Mouse (Mus musculus): ENCODE results near the gene Thap11. TPM values are rescaled to one million over a fixed set of nuclear protein-coding genes. Genes with fewer than 3 reads are reported as not detected.

Thap11 gene
- total and polyA plus RNA-seq, 3 experiments: 21.3 to 42.6 (median 31.9) TPM

- H3K9ac ChIP-seq (ENCODE audit: insufficient read depth, low read depth): no peak overlapping the region
- in situ Hi-C loops (cut with MboI; ENCODE audit: low pct_ligation_motif_present, low pct_unique_long_range_greater_than_20kb, low sequenced_read_pairs) (no loop called here), dilution Hi-C loops (cut with MboI; ENCODE audit: extremely low pct_ligation_motif_present, extremely low pct_unique_long_range_greater_than_20kb, low sequenced_read_pairs) (no loop called here)
- peaks cover 15 to 51% of the 10 kb centered on the region in 2 experiments for H3K4me1 ChIP-seq (ENCODE audit: control insufficient read depth in 1 of 2, insufficient read depth in 2 of 2)
- H3K9me3 ChIP-seq (replicated peaks; ENCODE audit: low read length): no peaks in the 10 kb centered on the region
- no peak overlapping the region for H3K4me2 ChIP-seq (ENCODE audit: insufficient read depth, low read depth, poor library complexity, severe bottlenecking)
- no peak for DNase-seq (ENCODE audit: extremely low read depth)
- H3K36me3 ChIP-seq (replicated peaks in 1 of 2; ENCODE audit: control insufficient read depth in 1 of 2, insufficient read depth in 1 of 2, low read length in 1 of 2): peaks cover 0 to 43% of the 10 kb centered on the region in 2 experiments
- no peak overlapping the region for H3K4me3 ChIP-seq (replicated peaks in 1 of 3; ENCODE audit: low read depth in 2 of 3, low read length in 2 of 3, poor library complexity in 1 of 3)
- H3K27ac ChIP-seq (ENCODE audit: insufficient read depth, low read depth): peak overlapping the region; percentile 39; the same call in 1 of the 2 replicates
- H3K79me2 ChIP-seq (replicated peaks; ENCODE audit: control insufficient read depth, extremely low read depth, insufficient read depth, poor library complexity, severe bottlenecking): peaks cover 20% of the 10 kb centered on the region
- H3K27me3 ChIP-seq (replicated peaks): no peaks in the 10 kb centered on the region
- no peak for TF ChIP-seq NRF1 (IDR thresholded peaks at IDR 0.05; ENCODE audit: low read depth, low read length)
- TF ChIP-seq SIN3A (IDR thresholded peaks at IDR 0.05; ENCODE audit: low read length): no peak
- TF ChIP-seq TBP (conservative IDR thresholded peaks at IDR 0.05; ENCODE audit: low read depth, low read length): no peak
- TF ChIP-seq GABPA (IDR thresholded peaks at IDR 0.05; ENCODE audit: insufficient replicate concordance, low read depth, low read length): no peak
- no peak for TF ChIP-seq ZNF384 (IDR thresholded peaks at IDR 0.05; ENCODE audit: low read depth, low read length)
- TF ChIP-seq ZC3H11A (IDR thresholded peaks at IDR 0.05; ENCODE audit: low read depth, low read length): no peak
- TF ChIP-seq NELFE (IDR thresholded peaks at IDR 0.05; ENCODE audit: low read depth, low read length): no peak
- TF ChIP-seq TCF12 (IDR thresholded peaks at IDR 0.05; ENCODE audit: low read depth, low read length): no peak
- no peak for TF ChIP-seq E2F4 (IDR thresholded peaks at IDR 0.05; ENCODE audit: insufficient replicate concordance, low read depth, low read length)
- no peak for TF ChIP-seq POLR2A (IDR thresholded peaks at IDR 0.05; ENCODE audit: low read depth, low read length)
- TF ChIP-seq PAX5 (IDR thresholded peaks at IDR 0.05; ENCODE audit: low read length): no peak
- TF ChIP-seq POLR2AphosphoS2 (IDR thresholded peaks at IDR 0.05; ENCODE audit: low read depth, low read length): no peak
- TF ChIP-seq IRF4 (IDR thresholded peaks at IDR 0.05; ENCODE audit: low read depth, low read length): no peak
- no peak for TF ChIP-seq KAT2A (IDR thresholded peaks at IDR 0.05; ENCODE audit: insufficient replicate concordance, low read length)
- no peak for TF ChIP-seq CHD2 (IDR thresholded peaks at IDR 0.05; ENCODE audit: low read length)
- TF ChIP-seq HCFC1 (IDR thresholded peaks at IDR 0.05; ENCODE audit: low read depth, low read length): no peak
- TF ChIP-seq CTCF (conservative IDR thresholded peaks at IDR 0.05 in 1 of 2, IDR thresholded peaks at IDR 0.05 in 1 of 2; ENCODE audit: low read depth in 2 of 2, low read length in 2 of 2): no peak
- no peak for TF ChIP-seq ETS1 (conservative IDR thresholded peaks at IDR 0.05; ENCODE audit: low read depth, low read length)
- TF ChIP-seq ZKSCAN1 (IDR thresholded peaks at IDR 0.05; ENCODE audit: borderline replicate concordance, low read depth, low read length): no peak
- no peak for TF ChIP-seq MAX (IDR thresholded peaks at IDR 0.05; ENCODE audit: low read length)
Measured at GRCm38 (mm10) chr8:105805346-105805745, 49.6 kb upstream of the Thap11 start.

GRCm38 (mm10) chr8:105805964-105806363 lies 49.0 kb upstream of the Thap11 start:
- no peaks in the 10 kb centered on the region for H3K9me3 ChIP-seq (replicated peaks; ENCODE audit: low read length)
- DNase-seq (ENCODE audit: extremely low read depth): peak; percentile 30
- in situ Hi-C loops (cut with MboI; ENCODE audit: low pct_ligation_motif_present, low pct_unique_long_range_greater_than_20kb, low sequenced_read_pairs) (no loop called here), dilution Hi-C loops (cut with MboI; ENCODE audit: extremely low pct_ligation_motif_present, extremely low pct_unique_long_range_greater_than_20kb, low sequenced_read_pairs) (no loop called here)
- H3K4me1 ChIP-seq (ENCODE audit: control insufficient read depth in 1 of 2, insufficient read depth in 2 of 2): peaks cover 16 to 57% of the 10 kb centered on the region in 2 experiments
- TF ChIP-seq USF1 (IDR thresholded peaks at IDR 0.05; ENCODE audit: low read depth, low read length) (no peak), MAFK (IDR thresholded peaks at IDR 0.05; ENCODE audit: insufficient replicate concordance, low read length) (peak; percentile 73; the same call in 1 of the 2 replicates)
- no peak overlapping the region for H3K9ac ChIP-seq (ENCODE audit: insufficient read depth, low read depth)
- H3K79me2 ChIP-seq (replicated peaks; ENCODE audit: control insufficient read depth, extremely low read depth, insufficient read depth, poor library complexity, severe bottlenecking): peaks cover 20% of the 10 kb centered on the region
- peaks cover 0 to 42% of the 10 kb centered on the region in 2 experiments for H3K36me3 ChIP-seq (replicated peaks in 1 of 2; ENCODE audit: control insufficient read depth in 1 of 2, insufficient read depth in 1 of 2, low read length in 1 of 2)
- no peak overlapping the region; the same call in 1 of the 2 replicates for H3K4me2 ChIP-seq (ENCODE audit: insufficient read depth, low read depth, poor library complexity, severe bottlenecking)
- no peak overlapping the region for H3K4me3 ChIP-seq (replicated peaks in 1 of 3; ENCODE audit: low read depth in 2 of 3, low read length in 2 of 3, poor library complexity in 1 of 3)
- no peaks in the 10 kb centered on the region for H3K27me3 ChIP-seq (replicated peaks)
- H3K27ac ChIP-seq (ENCODE audit: insufficient read depth, low read depth): no peak overlapping the region; the same call in 1 of the 2 replicates
